Mouse (Mus musculus): ENCODE data around the gene Ap5s1.
"Not testable (repeated sequence)": the region's sequence is repeated elsewhere in the genome, so short reads cannot be mapped to it uniquely, and the experiment has no call there.

Ap5s1 gene

GRCm38 (mm10) chr2:131223569-131223968, 16.7 kb downstream of the Ap5s1 start:
- DNase-seq: no peak

- peak; percentile 74 to 89 for DNase-seq
These were observed 18.3 kb downstream of the Ap5s1 start for GRCm38 (mm10) chr2:131225178-131225577.

GRCm38 (mm10) chr2:131226669-131227068, 19.8 kb downstream of the Ap5s1 start:
- not testable (repeated sequence) for DNase-seq

GRCm38 (mm10) chr2:131227243-131227642, 20.4 kb downstream of the Ap5s1 start:
- no peak for DNase-seq

GRCm38 (mm10) chr2:131232558-131232957, 25.7 kb downstream of the Ap5s1 start:
- no peak for DNase-seq

GRCm38 (mm10) chr2:131233307-131234126, 26.6 kb downstream of the Ap5s1 start, which contains the start of gene Mavs:
Gene Mavs (plus strand): TSS chr2:131234063.
- DNase-seq: peak; percentile 97 to 98

GRCm38 (mm10) chr2:131234127-131234650, 27.3 kb downstream of the Ap5s1 start:
- no peak for DNase-seq

- DNase-seq: peak; percentile 56 to 60
These were observed 28.2 kb downstream of the Ap5s1 start for GRCm38 (mm10) chr2:131234970-131235635.

- DNase-seq: no peak
These were observed 35.3 kb downstream of the Ap5s1 start for GRCm38 (mm10) chr2:131242180-131242579.

GRCm38 (mm10) chr2:131242929-131243328, 36.1 kb downstream of the Ap5s1 start:
- no peak for DNase-seq

GRCm38 (mm10) chr2:131253681-131254328, 46.9 kb downstream of the Ap5s1 start:
- peak; percentile 77 to 79 for DNase-seq

GRCm38 (mm10) chr2:131254329-131254713, 47.4 kb downstream of the Ap5s1 start:
- peak; percentile 24 to 34 for DNase-seq

GRCm38 (mm10) chr2:131255738-131256137, 48.9 kb downstream of the Ap5s1 start:
- DNase-seq: no peak

GRCm38 (mm10) chr2:131258693-131259092, 51.8 kb downstream of the Ap5s1 start:
- DNase-seq: no peak

GRCm38 (mm10) chr2:131260544-131261307, 53.8 kb downstream of the Ap5s1 start:
- no peak for DNase-seq

GRCm38 (mm10) chr2:131261481-131262212, 54.8 kb downstream of the Ap5s1 start:
- no peak for DNase-seq

GRCm38 (mm10) chr2:131262213-131262672, 55.4 kb downstream of the Ap5s1 start, which contains the start of gene Pank2:
Gene Pank2 (plus strand): TSS chr2:131262495.
- peak; percentile 98 for DNase-seq
